Mouse (Mus musculus) liver, embryonic 14.5 days (tissue): Measurements from ENCODE around the gene Ccdc134.

Experiments
- CTCF ChIP-seq: IDR thresholded peaks from 2 replicates; pipeline ENCODE4 v1.5.1; 2016; ENCODE audit warnings: antibody characterized with exemption, low read depth, control low read depth
- EP300 ChIP-seq: IDR thresholded peaks from 2 replicates; pipeline ENCODE4 v1.6.1; 2016; ENCODE audit warnings: antibody characterized with exemption, low read depth

DNA sequence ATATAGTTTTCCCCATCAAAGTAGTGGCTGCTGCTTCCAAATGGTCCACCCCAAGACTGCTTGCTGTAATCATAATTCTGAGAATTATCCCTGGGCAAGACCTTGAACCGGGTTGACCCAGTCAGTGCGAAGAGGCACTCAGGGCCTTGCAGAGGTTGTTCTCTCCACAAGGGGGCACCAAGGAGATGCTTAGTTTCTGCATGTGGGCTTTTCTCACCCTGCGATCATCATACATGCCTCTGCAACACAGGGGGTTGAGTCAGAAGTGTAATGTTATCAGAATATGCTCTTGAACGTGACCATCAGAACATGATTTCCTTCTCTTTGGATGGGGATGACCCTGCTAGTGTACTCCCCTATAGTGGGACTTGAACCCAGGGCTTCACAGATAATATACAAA is 10.8 kb downstream of the Ccdc134 start:
- peak; percentile 94 for TF ChIP-seq CTCF
- no peak for TF ChIP-seq EP300
